Mouse (Mus musculus): Measurements from ENCODE around the gene Gm20683.

GRCm38 (mm10) chr17:25869498-25869897 is 27.9 kb upstream of the Gm20683 start:
- TF ChIP-seq EP300 (IDR thresholded peaks at IDR 0.05; ENCODE audit: low read depth) (no peak), CTCF (IDR thresholded peaks at IDR 0.05; ENCODE audit: low read depth) (no peak)
